Mouse (Mus musculus) hindbrain, postnatal 0 days (tissue): ENCODE data around the gene Glce. TPM values are rescaled to one million over a fixed set of nuclear protein-coding genes. Genes with fewer than 3 reads are reported as not detected.

Source experiments
- ATAC-seq: fragments of 200-750 bp; cut with Nextera tagmentation; 2 replicates; pipeline ENCODE4 v1.8.0; 2017; ENCODE audit warnings: mild to moderate bottlenecking, moderate TSS enrichment, moderate library complexity
- DNase-seq: peaks from one replicate; pipeline ENCODE4 v3.0.0-alpha.2; 2015; ENCODE audit warnings: low spot score
- H3K27ac ChIP-seq: fragments of 300-500 bp; sonication (generic); 2 replicates; pipeline ENCODE4 v1.5.1; 2014; ENCODE audit warnings: mild to moderate bottlenecking
- H3K27me3 ChIP-seq: fragments of 300-500 bp; sonication (generic); 2 replicates; pipeline ENCODE4 v1.6.1; 2014; ENCODE audit warnings: low read length, mixed read lengths; ENCODE audit not compliant: insufficient read depth
- H3K36me3 ChIP-seq: fragments of 300-500 bp; sonication (generic); 2 replicates; pipeline ENCODE4 v1.6.1; 2014; ENCODE audit warnings: low read length, mixed read lengths; ENCODE audit not compliant: insufficient read depth
- H3K4me1 ChIP-seq: fragments of 300-500 bp; sonication (generic); 2 replicates; pipeline ENCODE4 v1.6.1; 2014; ENCODE audit warnings: antibody characterized with exemption, low read length, mixed read lengths; ENCODE audit not compliant: insufficient read depth
- H3K4me2 ChIP-seq: fragments of 300-500 bp; sonication (generic); 2 replicates; pipeline ENCODE4 v1.6.1; 2014; ENCODE audit warnings: low read depth, mild to moderate bottlenecking, low read length, moderate library complexity, mixed read lengths
- H3K4me3 ChIP-seq: fragments of 300-500 bp; sonication (generic); 2 replicates; pipeline ENCODE4 v1.5.1; 2014; ENCODE audit warnings: low read length
- H3K9ac ChIP-seq: fragments of 300-500 bp; sonication (generic); replicated peaks from 2 replicates; pipeline ENCODE4 v1.6.1; 2014; ENCODE audit warnings: mild to moderate bottlenecking, low read length, moderate library complexity, mixed read lengths
- H3K9me3 ChIP-seq: fragments of 300-500 bp; sonication (generic); 2 replicates; pipeline ENCODE4 v1.6.1; 2016; ENCODE audit warnings: low read length, mixed read lengths
- CTCF ChIP-seq: IDR thresholded peaks from 2 replicates; pipeline ENCODE4 v1.5.1; 2016; ENCODE audit warnings: antibody characterized with exemption, control low read depth, low read depth
- WGBS: fragments of 180-500 bp; shearing (Covaris S2); extraction: QIAGEN DNeasy Blood & Tissue Kit; methylation state at CpG from one replicate; pipeline ENCODE4 v1.1.7; 2014; 5-methylcytosine and 5-hydroxymethylcytosine counted together
- polyA plus RNA-seq: library from polyadenylated mRNA; unstranded; fragments of >200 nt; fragmentation: Nextera tagmentation; extraction: Ambion mirVana; gene quantifications from 2 replicates; pipeline ENCODE4 v1.2.1, GENCODE M21; 2015
- total RNA-seq: library from RNA; depleted of rRNA; stranded (reverse); fragments of >200 nt; gene quantifications from 2 replicates; pipeline ENCODE4 v1.2.3, GENCODE M21; 2014

The Glce gene
- total and polyA plus RNA-seq, 2 experiments from 2014 or later: 21.0 to 42.1 TPM

DNA sequence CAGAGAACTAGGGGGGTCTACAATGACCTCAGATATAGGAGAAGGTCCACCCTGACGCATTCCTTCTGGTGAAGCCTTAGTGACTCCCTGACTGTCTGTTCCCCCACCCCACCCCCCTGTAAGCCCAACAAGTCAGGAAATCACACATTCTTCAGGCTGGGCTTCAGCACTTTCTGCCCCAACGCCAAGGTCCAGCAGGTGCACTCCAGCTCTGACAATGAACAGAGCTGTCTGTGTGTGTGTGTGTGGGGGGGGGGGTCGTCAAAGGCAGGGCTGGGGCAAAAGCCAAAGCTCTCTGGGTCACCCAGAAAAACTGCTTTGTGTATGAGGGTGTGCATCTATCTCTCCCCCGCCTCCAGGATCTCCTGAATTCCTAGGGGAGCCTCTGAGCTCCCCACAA lies 98.6 kb downstream of the Glce start:
- DNase-seq (no peak), ATAC-seq (no peak)
- 55% methylated on average over 4 of the region's 4 CpGs for WGBS
- no peaks in the 10 kb centered on the region for H3K9me3 ChIP-seq
- peaks cover 3% of the 10 kb centered on the region; the same call in 1 of the 2 replicates for H3K27me3 ChIP-seq
- 0 out of 2 replicates have a peak, but pooled peaks cover 5% of the 10 kb centered on the region for H3K4me1 ChIP-seq
- H3K36me3 ChIP-seq: no peaks in the 10 kb centered on the region
- no peak for TF ChIP-seq CTCF
- H3K9ac ChIP-seq: no peak overlapping the region
- no peak overlapping the region for H3K4me2 ChIP-seq
- no peak overlapping the region for H3K4me3 ChIP-seq
- no peak overlapping the region for H3K27ac ChIP-seq

DNA sequence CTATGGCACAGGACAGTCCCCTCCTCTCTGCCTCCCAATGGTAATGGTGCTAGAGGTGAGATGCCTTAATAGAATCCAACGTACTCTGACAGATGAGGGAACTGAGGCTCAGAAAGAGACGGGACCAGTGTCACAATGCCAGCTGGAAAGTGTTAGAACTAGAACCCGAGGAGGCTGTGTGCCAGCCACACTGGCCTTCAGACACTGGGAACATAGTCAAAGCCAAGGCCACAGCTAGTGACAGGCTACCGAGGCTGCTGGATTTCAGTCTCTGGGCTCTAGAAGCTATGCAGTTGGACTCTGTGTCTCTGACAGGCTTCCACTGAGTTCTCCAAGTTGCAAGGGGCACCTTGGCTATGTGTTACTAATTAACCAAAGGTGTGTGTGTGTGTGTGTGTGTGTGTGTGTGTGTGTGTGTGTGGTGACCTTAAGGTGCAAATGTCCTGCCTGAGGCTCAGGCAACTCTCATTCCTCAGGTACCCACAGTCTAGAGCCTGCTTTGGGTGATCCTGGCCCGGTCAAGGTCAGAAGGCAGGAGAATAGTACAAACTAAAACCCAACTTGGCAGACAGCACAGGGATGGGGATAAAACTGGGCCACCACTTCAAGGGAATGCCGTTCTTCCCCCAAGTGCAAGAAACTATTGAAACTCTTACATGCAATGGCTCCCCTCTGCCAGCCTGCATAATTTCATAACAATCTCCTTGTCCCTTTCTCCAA lies 99.3 kb downstream of the Glce start:
- H3K27ac ChIP-seq: no peak overlapping the region
- no peak overlapping the region for H3K9ac ChIP-seq
- 0 out of 2 replicates have a peak, but pooled peaks cover 5% of the 10 kb centered on the region for H3K4me1 ChIP-seq
- no peaks in the 10 kb centered on the region for H3K9me3 ChIP-seq
- H3K27me3 ChIP-seq: peaks cover 3% of the 10 kb centered on the region; the same call in 1 of the 2 replicates
- H3K36me3 ChIP-seq: no peaks in the 10 kb centered on the region
- ATAC-seq (no peak), DNase-seq (no peak)
- no peak for TF ChIP-seq CTCF
- no peak overlapping the region for H3K4me2 ChIP-seq
- WGBS: 76% methylated on average over 6 of the region's 6 CpGs
- no peak overlapping the region for H3K4me3 ChIP-seq

DNA sequence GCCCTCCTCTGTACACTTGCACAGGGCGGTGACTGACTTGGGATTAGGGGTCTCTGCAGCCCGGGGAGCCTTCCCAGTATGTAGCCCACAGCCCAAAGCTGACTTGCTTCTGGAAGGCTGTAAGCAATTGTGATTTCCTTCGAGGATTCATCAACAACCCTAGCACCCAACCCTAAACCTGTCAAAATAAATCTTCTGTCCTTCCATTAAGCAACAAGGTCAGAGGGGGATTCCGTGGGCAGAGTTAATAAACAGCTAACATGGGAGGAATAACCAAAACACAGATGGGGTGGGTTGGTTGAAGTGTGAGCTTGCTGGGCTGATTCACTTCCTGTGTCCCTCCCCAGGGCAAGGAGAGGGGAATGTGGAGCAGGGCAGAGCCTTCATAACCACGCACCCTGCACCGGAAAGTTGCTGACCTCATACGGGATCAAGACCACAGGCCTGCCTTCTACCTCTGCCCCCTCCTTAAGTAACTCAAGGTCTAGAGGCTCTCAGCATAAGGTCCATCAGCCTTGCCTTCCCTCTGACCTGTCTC lies 100.8 kb downstream of the Glce start:
- no peaks in the 10 kb centered on the region for H3K27me3 ChIP-seq
- 71% methylated on average over 7 of the region's 7 CpGs for WGBS
- no peaks in the 10 kb centered on the region for H3K9me3 ChIP-seq
- no peak for ATAC-seq
- no peak overlapping the region for H3K9ac ChIP-seq
- TF ChIP-seq CTCF: no peak
- DNase-seq: no peak
- H3K4me2 ChIP-seq: no peak overlapping the region
- no peak overlapping the region for H3K27ac ChIP-seq
- no peaks in the 10 kb centered on the region for H3K36me3 ChIP-seq
- no peak overlapping the region for H3K4me3 ChIP-seq
- H3K4me1 ChIP-seq: 0 out of 2 replicates have a peak, but pooled peaks cover 4% of the 10 kb centered on the region

DNA sequence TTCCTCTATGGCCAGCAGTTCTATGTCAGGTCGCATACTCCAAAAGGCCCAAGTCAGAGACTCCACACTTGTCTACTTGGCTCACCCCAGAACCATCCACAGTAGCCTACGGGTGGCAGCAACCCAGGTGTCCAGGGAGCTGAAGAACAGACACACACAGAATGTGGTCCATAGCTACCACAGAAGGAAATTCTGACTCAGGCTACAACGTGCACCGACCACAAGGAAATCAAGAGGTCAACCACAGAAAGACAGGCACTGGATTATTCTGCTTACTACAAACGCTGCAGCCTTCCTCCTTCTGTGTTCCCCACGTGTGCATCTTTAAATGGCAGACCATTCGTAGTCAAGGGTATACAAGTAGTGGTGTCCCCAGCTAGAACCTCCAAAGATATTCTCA lies 102.2 kb downstream of the Glce start:
- no peak for ATAC-seq
- 83% methylated on average over 7 of the region's 7 CpGs for WGBS
- TF ChIP-seq CTCF: no peak

DNA sequence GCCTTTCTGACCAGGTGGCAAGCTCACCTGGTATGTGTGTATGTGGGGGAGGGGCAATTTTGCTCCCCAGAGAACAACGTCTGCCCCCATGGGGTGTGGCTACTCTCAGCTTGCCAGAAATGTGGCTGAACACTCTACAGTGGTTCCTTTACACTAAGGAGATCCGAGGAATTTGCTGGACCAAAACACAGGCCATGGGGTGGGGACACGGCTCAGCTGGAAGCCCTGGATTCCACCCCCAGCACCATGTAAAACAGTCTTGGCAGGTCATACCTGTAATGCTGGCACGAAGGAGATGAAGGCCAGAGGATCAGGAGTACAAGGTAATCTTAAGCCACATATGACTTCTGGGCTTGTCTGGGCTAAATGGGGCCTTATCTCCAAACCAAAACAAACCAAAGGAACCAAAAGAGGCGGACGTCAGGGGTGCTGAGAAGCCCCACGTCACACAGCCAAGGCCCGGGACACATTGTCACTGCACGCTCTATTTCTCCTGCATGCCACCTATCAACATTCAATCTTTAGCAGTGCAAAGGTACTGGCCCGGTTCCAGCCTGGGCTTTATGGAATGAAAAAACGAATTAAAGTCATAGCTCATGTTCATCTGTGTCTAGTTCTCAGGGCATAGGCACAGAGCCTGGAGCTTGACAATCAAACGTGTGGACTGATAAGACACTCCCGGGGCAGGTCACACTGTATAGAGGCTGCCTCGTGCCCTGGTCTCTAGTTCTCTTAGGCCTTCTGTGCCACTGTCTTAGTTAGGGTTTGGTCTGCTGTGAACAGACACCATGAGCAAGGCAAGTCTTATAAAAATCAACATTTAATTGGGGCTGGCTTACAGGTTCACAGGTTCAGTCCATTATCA lies 104.0 kb downstream of the Glce start:
- ATAC-seq (no peak), DNase-seq (no peak)
- no peaks in the 10 kb centered on the region for H3K36me3 ChIP-seq
- no peak for TF ChIP-seq CTCF
- 79% methylated on average over 14 of the region's 14 CpGs for WGBS
- no peaks in the 10 kb centered on the region for H3K27me3 ChIP-seq
- H3K9ac ChIP-seq: no peak overlapping the region
- H3K4me1 ChIP-seq: no peaks in the 10 kb centered on the region
- no peak overlapping the region for H3K27ac ChIP-seq
- H3K4me3 ChIP-seq: no peak overlapping the region
- no peak overlapping the region for H3K4me2 ChIP-seq
- H3K9me3 ChIP-seq: no peaks in the 10 kb centered on the region

More for the DNA sequence above, 102.2 kb downstream of the Glce start:
- Histone ChIP-seq H3K4me3 (no peak overlapping the region), H3K9ac (no peak overlapping the region), H3K27me3 (no peaks in the 10 kb centered on the region), H3K4me1 (no peaks in the 10 kb centered on the region), H3K27ac (no peak overlapping the region), H3K4me2 (no peak overlapping the region), H3K9me3 (no peaks in the 10 kb centered on the region), H3K36me3 (no peaks in the 10 kb centered on the region)
- DNase-seq: no peak

DNA sequence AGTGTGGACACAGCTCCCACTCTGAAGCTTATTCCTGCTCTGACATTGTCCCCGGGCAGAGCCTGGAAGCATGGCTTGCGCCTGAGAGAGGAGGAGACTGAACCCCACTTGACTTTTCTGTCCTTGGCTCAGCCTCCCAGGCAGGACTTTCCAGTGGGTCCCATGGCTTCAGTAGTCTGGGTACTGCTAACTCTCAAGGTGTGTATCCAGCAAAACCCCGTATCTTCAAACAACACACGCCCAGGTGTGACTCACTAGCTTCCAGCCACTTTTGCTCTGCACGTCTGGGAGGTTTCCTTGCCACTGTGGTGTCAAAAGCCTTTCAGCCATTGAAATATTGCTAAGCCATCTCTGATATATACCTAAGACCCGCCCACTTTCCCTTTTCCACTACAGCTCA lies 105.1 kb downstream of the Glce start:
- H3K4me1 ChIP-seq: no peaks in the 10 kb centered on the region
- WGBS: 82% methylated on average over 6 of the region's 6 CpGs
- H3K9ac ChIP-seq: no peak overlapping the region
- H3K36me3 ChIP-seq: no peaks in the 10 kb centered on the region
- H3K27me3 ChIP-seq: no peaks in the 10 kb centered on the region
- DNase-seq (no peak), ATAC-seq (no peak)
- H3K9me3 ChIP-seq: no peaks in the 10 kb centered on the region
- no peak overlapping the region for H3K27ac ChIP-seq
- H3K4me3 ChIP-seq: no peak overlapping the region
- no peak overlapping the region for H3K4me2 ChIP-seq
- TF ChIP-seq CTCF: no peak
